Mouse (Mus musculus) MEL (cell line): ENCODE results near the gene Tbc1d7. TPM values are rescaled to one million over a fixed set of nuclear protein-coding genes. Genes with fewer than 3 reads are reported as not detected.

Experiments
- DNase-seq: peaks from one replicate; pipeline ENCODE4 v3.0.0; 2011; ENCODE audit warnings: low read depth, low spot score
- H3K27ac ChIP-seq: 2 replicates; pipeline ENCODE4 v1.5.1; 2012; ENCODE audit warnings: low read depth, mild to moderate bottlenecking, control low read depth, low read length, moderate library complexity; ENCODE audit not compliant: control insufficient read depth
- H3K27me3 ChIP-seq, 2 experiments: fragments of 150-350 bp in 1 of 2; sonication (generic) in 1 of 2; 2 replicates each; pipeline ENCODE4 v1.6.1; 2012; ENCODE audit warnings: low read length in 2 of 2, mild to moderate bottlenecking in 2 of 2, improper control_type of control experiment in 1 of 2, moderate library complexity in 1 of 2; ENCODE audit not compliant: insufficient read depth in 2 of 2, control insufficient read depth in 1 of 2
- H3K36me3 ChIP-seq, 2 experiments: 2 replicates each; pipeline ENCODE4 v1.6.1; 2012 to 2014; ENCODE audit warnings: low read length in 2 of 2, improper control_type of control experiment in 1 of 2, inconsistent platforms in 1 of 2, mild to moderate bottlenecking in 1 of 2; ENCODE audit not compliant: insufficient read depth in 2 of 2, control insufficient read depth in 1 of 2
- H3K4me1 ChIP-seq, 2 experiments: fragments of 150-350 bp in 1 of 2; sonication (generic) in 1 of 2; 2 replicates each; pipeline ENCODE4 v1.6.1; 2012; ENCODE audit warnings: low read length in 2 of 2, improper control_type of control experiment in 1 of 2, mild to moderate bottlenecking in 1 of 2; ENCODE audit not compliant: insufficient read depth in 2 of 2, control insufficient read depth in 1 of 2
- H3K4me3 ChIP-seq, 2 experiments: fragments of 150-350 bp in 1 of 2; sonication (generic) in 1 of 2; 2 replicates each; pipeline ENCODE4 v1.5.1; 2012; ENCODE audit warnings: low read depth in 2 of 2, low read length in 2 of 2, mild to moderate bottlenecking in 2 of 2, moderate library complexity in 2 of 2, control low read depth in 1 of 2, improper control_type of control experiment in 1 of 2; ENCODE audit not compliant: control insufficient read depth in 1 of 2, insufficient read depth in 1 of 2
- H3K79me2 ChIP-seq: 2 replicates; pipeline ENCODE4 v1.6.1; 2012; ENCODE audit warnings: mild to moderate bottlenecking, low read length, moderate library complexity; ENCODE audit not compliant: control insufficient read depth, poor library complexity, insufficient read depth
- H3K9ac ChIP-seq: 2 replicates; pipeline ENCODE4 v1.6.1; 2012; ENCODE audit warnings: low read depth, mild to moderate bottlenecking, control low read depth, low read length, moderate library complexity; ENCODE audit not compliant: control insufficient read depth, poor library complexity, severe bottlenecking
- H3K9me3 ChIP-seq: fragments of 150-350 bp; sonication (generic); replicated peaks from 2 replicates; pipeline ENCODE4 v1.6.1; 2012; ENCODE audit warnings: mild to moderate bottlenecking, low read length, improper control_type of control experiment, moderate library complexity; ENCODE audit not compliant: insufficient read depth
- E2F4 ChIP-seq: IDR thresholded peaks from 2 replicates; pipeline ENCODE4 v1.6.1; 2011; ENCODE audit warnings: low read depth, low read length, improper control_type of control experiment, borderline replicate concordance
- ELF1 ChIP-seq: IDR thresholded peaks from 2 replicates; pipeline ENCODE4 v1.6.1; 2014; ENCODE audit warnings: low read depth, mild to moderate bottlenecking, inconsistent platforms, low read length, improper control_type of control experiment, moderate library complexity
- HCFC1 ChIP-seq: IDR thresholded peaks from 2 replicates; pipeline ENCODE4 v1.6.1; 2012; ENCODE audit warnings: low read depth, mild to moderate bottlenecking, inconsistent platforms, low read length, improper control_type of control experiment, moderate library complexity
- KAT2A ChIP-seq: conservative IDR thresholded peaks from 2 replicates; pipeline ENCODE4 v1.6.1; 2012; ENCODE audit warnings: low read depth, low read length, improper control_type of control experiment, inconsistent platforms
- MYC ChIP-seq: IDR thresholded peaks from 2 replicates; pipeline ENCODE4 v1.6.1; 2011; ENCODE audit warnings: low read depth, mild to moderate bottlenecking, low read length, improper control_type of control experiment, moderate library complexity
- NELFE ChIP-seq: IDR thresholded peaks from 2 replicates; pipeline ENCODE4 v1.6.1; 2011; ENCODE audit warnings: low read depth, low read length, improper control_type of control experiment
- NRF1 ChIP-seq: IDR thresholded peaks from 2 replicates; pipeline ENCODE4 v1.6.1; 2014; ENCODE audit warnings: low read depth, mild to moderate bottlenecking, inconsistent platforms, low read length, improper control_type of control experiment, moderate library complexity; ENCODE audit not compliant: poor library complexity, insufficient read depth, severe bottlenecking
- POLR2AphosphoS2 ChIP-seq: IDR thresholded peaks from 2 replicates; pipeline ENCODE4 v1.6.1; 2011; ENCODE audit warnings: low read length, improper control_type of control experiment
- RCOR1 ChIP-seq: IDR thresholded peaks from 2 replicates; pipeline ENCODE4 v1.6.1; 2012; ENCODE audit warnings: low read depth, mild to moderate bottlenecking, inconsistent platforms, low read length, improper control_type of control experiment
- TBP ChIP-seq: IDR thresholded peaks from 2 replicates; pipeline ENCODE4 v1.8.0; 2011; ENCODE audit warnings: low read depth, low read length, improper control_type of control experiment
- ZC3H11A ChIP-seq: IDR thresholded peaks from 2 replicates; pipeline ENCODE4 v1.6.1; 2012; ENCODE audit warnings: low read depth, mild to moderate bottlenecking, inconsistent platforms, low read length, improper control_type of control experiment
- ZKSCAN1 ChIP-seq: IDR thresholded peaks from 2 replicates; pipeline ENCODE4 v1.6.1; 2012; ENCODE audit warnings: low read depth, mild to moderate bottlenecking, inconsistent platforms, low read length, improper control_type of control experiment, moderate library complexity
- ZMIZ1 ChIP-seq: IDR thresholded peaks from 2 replicates; pipeline ENCODE4 v1.6.1; 2012; ENCODE audit warnings: low read depth, mild to moderate bottlenecking, inconsistent platforms, low read length, improper control_type of control experiment, moderate library complexity
- polyA plus RNA-seq, 2 experiments: library from polyadenylated mRNA; stranded (reverse) in 1 of 2; unstranded in 1 of 2; fragments of >175 nt in 1 of 2; fragments of >200 nt in 1 of 2; gene quantifications; 2 replicates each; pipeline versions ENCODE4 v1.2.1 to v1.2.4; 2012; ENCODE audit warnings: low replicate concordance in 2 of 2, low read depth in 1 of 2; ENCODE audit not compliant: insufficient read length in 2 of 2, insufficient read depth in 1 of 2, missing spikeins in 1 of 2
- total RNA-seq: library from RNA; depleted of rRNA; stranded (reverse); fragments of 300-350 nt; gene quantifications from 2 replicates; pipeline ENCODE4 v1.2.3, GENCODE M21; 2012

The Tbc1d7 gene
- total and polyA plus RNA-seq, 3 experiments: 11.6 to 29.4 TPM; not detected in 1

- TF ChIP-seq KAT2A (no peak), NRF1 (no peak), POLR2AphosphoS2 (no peak), ELF1 (no peak), E2F4 (no peak), ZC3H11A (no peak), ZMIZ1 (no peak)
- peaks cover 0 to 11% of the 10 kb centered on the region in 2 experiments; a peak in 2 of 4 replicates for H3K36me3 ChIP-seq
- H3K79me2 ChIP-seq: no peaks in the 10 kb centered on the region
Observed at GRCm38 (mm10) chr13:43130161-43130560, 41.1 kb downstream of the Tbc1d7 start.

GRCm38 (mm10) chr13:43124683-43125074 lies 46.6 kb downstream of the Tbc1d7 start:
- Histone ChIP-seq H3K4me1 (no peaks in the 10 kb centered on the region), H3K9ac (no peak overlapping the region), H3K27me3 (no peaks in the 10 kb centered on the region; a peak in 1 of 4 replicates), H3K4me3 (no peak overlapping the region), H3K9me3 (no peaks in the 10 kb centered on the region), H3K36me3 (no peaks in the 10 kb centered on the region), H3K79me2 (no peaks in the 10 kb centered on the region), H3K27ac (no peak overlapping the region)
- TF ChIP-seq KAT2A: no peak
- TF ChIP-seq HCFC1: no peak
- no peak for TF ChIP-seq TBP
- TF ChIP-seq NELFE: no peak
- no peak for TF ChIP-seq POLR2AphosphoS2
- TF ChIP-seq E2F4: no peak
- TF ChIP-seq RCOR1: no peak
- no peak for TF ChIP-seq MYC
- no peak for TF ChIP-seq NRF1
- no peak for TF ChIP-seq ZC3H11A
- no peak for DNase-seq

More at GRCm38 (mm10) chr13:43130161-43130560, 41.1 kb downstream of the Tbc1d7 start:
- Histone ChIP-seq H3K9ac (no peak overlapping the region), H3K27me3 (no peaks in the 10 kb centered on the region; a peak in 1 of 4 replicates), H3K4me3 (no peak overlapping the region), H3K4me1 (peaks cover 5 to 15% of the 10 kb centered on the region in 2 experiments; a peak in 2 of 4 replicates), H3K27ac (no peak overlapping the region), H3K9me3 (no peaks in the 10 kb centered on the region)
- DNase-seq: no peak

- H3K36me3 ChIP-seq: no peaks in the 10 kb centered on the region
- H3K9ac ChIP-seq: no peak overlapping the region
- H3K4me3 ChIP-seq: no peak overlapping the region
- no peak overlapping the region for H3K27ac ChIP-seq
- no peaks in the 10 kb centered on the region for H3K4me1 ChIP-seq
- no peaks in the 10 kb centered on the region for H3K79me2 ChIP-seq
- DNase-seq: no peak
- no peak for TF ChIP-seq NRF1
- TF ChIP-seq ZKSCAN1: no peak
- no peaks in the 10 kb centered on the region for H3K9me3 ChIP-seq
- H3K27me3 ChIP-seq: no peaks in the 10 kb centered on the region; a peak in 1 of 4 replicates
Observed at GRCm38 (mm10) chr13:43123895-43124682, 47.2 kb downstream of the Tbc1d7 start.
